Mouse (Mus musculus) common myeloid progenitor, adult 5-6 weeks (primary cell): ENCODE results near the gene Kcnn3. TPM values are rescaled to one million over a fixed set of nuclear protein-coding genes. Genes with fewer than 3 reads are reported as not detected.

Source experiments
- ATAC-seq: replicated peaks from 2 replicates; pipeline ENCODE4 v1.8.0; 2016; ENCODE audit warnings: low read depth, mild to moderate bottlenecking, moderate TSS enrichment, inconsistent platforms; ENCODE audit not compliant: poor library complexity, severe bottlenecking
- total RNA-seq: library from RNA; stranded (forward); fragments of 200-1000, 187-1606 nt; gene quantifications from 2 replicates; pipeline ENCODE4 v1.2.3, GENCODE M21; 2017

Kcnn3 gene
- not detected in 2 replicates for total RNA-seq

DNA sequence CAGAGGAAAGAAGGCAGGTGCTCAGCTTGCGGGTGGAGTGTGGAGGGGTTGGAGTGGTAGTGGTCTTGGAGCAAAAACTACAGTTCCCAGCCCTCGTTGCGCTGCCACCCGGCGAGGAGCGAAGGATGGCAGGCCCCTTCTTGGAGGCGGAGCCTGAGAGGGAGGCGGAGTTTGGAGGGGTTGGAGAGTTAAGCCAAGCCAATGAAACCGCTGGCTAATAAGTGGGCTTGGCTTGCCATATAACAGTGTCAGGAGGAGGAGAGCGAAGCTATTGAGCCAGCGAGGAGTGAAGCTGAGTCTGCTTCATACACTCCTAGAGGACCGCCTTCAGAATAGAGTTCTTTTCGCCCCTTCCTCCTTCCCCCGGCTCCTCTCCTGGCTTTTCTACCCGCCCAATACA is at the start of gene Kcnn3:
TSS of gene Kcnn3 (plus strand) at position 271 of the 400 bp plus-strand sequence.
- peak; percentile 98 for ATAC-seq

DNA sequence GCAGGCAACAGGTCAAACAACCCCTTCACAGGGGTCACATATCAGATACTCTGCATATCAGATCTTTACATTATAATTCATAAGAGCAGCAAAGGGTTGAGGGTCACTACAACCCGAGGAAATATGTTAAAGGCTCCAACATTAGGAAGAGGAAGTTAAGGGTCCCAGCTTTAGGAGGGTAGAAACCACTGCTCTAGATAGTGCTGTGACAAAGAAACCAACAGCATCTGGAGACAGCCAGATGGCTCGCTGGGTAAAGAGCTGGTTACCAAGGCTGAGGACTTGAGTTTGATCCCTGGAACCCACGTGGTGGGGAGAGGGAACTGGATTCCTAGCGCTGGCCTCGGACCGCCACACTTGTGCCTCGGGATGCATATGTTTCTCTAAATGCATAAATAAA is 47.7 kb upstream of the Kcnn3 start:
- ATAC-seq: peak; percentile 59; the same call in 1 of the 2 replicates

DNA sequence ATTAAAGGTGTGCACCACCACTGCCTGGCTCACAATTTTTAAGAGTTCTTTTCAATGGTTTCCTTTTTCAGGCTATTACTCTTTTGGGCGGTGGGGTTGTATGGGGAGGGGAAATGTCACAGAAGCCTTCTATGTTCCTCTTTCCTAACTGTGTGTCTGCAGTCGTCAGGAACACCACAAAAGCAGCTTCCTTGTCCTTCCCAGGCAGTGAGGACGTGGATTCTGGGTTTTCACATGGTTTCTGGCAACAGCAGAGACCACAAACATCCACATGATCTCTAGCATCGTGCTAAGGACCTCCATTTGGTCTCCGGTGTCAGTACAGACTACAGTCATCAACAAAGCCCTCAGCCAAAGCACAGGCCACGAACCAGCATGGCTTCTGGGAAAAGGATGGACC is 46.1 kb upstream of the Kcnn3 start:
- ATAC-seq: peak; percentile 63; the same call in 1 of the 2 replicates

DNA sequence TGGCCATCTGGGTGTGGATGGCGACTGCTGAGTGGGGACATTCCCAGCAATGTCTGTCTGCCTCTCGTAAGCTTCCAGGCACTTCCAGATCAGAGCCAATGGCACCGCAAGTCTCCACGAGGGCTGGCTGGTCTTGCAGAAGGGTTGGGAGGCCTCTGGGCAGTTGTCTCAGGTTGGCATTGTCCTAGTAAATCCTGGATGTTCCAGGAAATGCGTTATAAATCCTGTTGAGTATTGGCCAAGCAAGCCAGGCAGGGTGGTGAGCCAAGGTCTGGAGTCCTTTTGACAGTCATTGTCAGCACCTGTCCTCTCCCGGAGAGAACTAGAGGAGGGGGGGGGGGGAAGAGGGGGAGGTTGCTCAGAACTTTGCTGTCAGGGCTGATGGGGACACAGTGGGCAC is 40.9 kb upstream of the Kcnn3 start:
- ATAC-seq: no peak

- ATAC-seq: no peak; the same call in 1 of the 2 replicates
Observed at GRCm38 (mm10) chr3:89481488-89481887, 38.5 kb upstream of the Kcnn3 start.

GRCm38 (mm10) chr3:89482249-89482648 is 37.7 kb upstream of the Kcnn3 start:
- no peak for ATAC-seq

DNA sequence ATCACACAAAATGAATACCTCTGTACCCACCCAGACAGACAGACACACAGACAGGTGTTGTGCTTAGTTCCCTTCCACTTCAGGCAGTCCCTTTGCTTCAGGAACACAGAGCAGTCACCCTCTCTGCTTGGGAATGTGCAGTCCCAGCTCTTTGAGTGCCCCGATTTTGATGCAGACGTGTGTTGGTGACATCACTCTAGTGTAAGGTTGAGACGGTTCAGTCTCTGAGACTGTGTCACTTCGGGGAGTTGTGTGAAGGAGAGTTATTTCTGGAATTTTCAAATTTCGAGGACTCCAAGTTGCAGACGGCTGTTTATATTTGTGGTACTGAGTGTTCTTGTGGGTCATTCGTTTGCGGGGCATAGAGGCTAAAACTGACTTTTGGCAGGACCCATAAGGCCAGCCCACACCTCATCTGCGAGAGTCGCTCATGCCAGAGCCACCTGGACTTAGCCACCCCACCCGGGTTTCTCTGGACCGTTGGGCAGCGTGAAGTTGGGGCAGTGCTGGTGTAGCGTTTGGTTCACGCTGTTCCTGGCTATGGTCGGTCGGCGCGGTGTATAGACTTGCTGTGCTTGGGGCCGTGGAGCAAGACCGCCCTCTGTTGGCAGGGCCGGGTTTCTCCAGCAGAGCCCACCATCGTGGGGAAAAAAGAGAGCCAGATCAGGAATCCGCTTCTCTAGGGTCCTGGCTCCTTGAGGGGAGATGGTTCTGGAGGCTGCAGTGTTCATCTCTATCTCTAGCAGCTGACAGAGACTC is 35.0 kb upstream of the Kcnn3 start:
- peak; percentile 95 for ATAC-seq

- ATAC-seq: no peak
Observed at GRCm38 (mm10) chr3:89486111-89486510, 33.9 kb upstream of the Kcnn3 start.

DNA sequence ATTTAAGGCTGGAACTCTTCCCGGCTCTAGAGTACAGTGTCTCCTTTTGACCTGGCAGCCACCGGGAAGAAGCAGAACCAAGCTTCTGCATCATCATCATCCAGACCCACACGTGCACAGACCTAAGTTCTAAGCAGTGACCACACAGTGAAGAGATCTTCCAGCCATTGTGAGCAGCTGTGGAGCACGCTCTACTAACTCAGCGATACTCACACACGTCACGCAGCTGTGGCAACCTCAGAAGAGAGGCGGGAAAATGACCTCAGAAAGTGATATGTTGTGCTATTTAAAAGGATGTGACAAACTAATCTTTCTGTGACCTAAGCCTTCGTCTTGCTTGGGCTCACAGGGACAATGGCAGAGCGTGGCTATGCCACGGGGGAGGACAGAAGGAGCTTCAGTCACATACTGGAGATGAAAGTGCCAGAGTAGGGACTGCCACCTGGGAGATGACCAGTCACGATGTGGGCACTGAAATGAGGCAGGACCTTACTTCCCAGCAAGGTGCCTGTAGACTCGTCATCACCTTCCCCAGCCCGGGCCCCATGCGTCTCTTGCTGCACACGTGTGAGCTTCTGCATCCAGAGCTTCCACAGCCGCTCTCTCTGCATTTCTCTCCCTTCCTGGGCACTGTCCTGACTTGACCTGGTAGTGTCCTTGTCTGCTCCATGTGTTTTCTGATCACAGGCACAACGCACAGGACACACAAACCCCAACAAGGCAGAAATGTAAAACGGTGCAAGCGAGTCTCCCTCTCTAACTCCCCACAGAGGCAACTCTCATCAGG is 32.9 kb upstream of the Kcnn3 start:
- ATAC-seq: no peak

GRCm38 (mm10) chr3:89490790-89491189 is 29.2 kb upstream of the Kcnn3 start:
- ATAC-seq: no peak

DNA sequence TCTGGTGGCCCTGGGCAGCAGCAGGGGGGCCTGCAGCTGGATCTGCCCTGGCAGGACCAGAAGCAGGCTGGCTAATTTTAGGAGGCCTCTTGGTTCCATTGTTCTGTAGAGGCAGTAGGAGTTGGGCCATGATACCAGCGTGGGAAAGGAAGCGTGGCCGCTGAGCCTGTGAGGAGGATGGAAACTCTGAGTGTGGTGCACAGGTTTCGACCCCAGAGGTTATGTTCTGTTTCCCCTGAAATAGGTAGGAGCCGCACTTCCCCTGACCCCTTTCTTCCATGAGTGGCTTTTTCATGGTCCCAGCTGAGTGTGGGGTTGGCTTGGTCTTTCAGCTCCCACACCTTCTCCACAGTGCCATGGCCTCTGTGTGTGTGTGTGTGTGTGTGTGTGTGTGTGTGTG is 28.4 kb upstream of the Kcnn3 start:
- ATAC-seq: no peak

DNA sequence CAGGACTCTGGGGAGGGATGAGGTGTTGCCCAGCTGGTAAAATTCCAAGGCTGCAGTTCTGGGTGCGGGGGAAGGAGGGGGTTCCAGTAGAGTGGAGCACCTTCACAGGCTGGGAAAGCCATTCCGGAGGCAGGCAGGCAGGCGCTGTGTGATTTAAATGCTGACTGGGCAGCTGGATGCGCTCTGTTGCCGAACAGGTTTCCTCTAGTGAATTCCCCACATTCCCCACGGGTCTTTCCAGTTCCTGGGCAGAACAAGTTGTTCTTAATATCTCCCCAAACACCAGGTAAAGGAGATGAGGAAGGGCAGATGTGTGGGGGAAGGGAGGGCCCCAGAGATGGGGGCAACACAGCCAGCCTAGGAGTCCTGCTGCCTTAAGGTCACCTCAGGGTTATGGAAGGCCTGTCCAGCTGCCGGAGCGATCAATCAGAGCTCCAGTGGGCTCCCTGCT is 27.2 kb upstream of the Kcnn3 start:
- no peak for ATAC-seq

DNA sequence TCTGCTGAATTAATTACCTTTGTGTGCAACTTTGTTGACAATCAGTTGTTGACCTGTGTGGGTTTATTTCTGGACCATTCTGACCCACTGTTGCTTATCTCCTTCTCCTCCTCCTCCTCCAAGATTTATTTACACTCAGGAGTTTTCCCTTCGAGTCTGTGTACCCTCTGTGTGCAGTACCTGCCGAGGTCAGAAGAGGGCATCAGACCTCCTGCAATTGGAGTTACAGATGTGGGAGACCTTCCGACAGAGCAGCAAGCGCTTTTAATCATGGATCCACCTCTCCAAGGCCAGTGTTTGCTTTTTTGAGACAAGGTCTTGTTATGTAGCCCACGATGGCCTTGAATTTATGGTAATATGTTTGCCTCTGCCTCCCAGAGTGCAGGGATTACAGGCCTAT is 25.3 kb upstream of the Kcnn3 start:
- ATAC-seq: no peak

DNA sequence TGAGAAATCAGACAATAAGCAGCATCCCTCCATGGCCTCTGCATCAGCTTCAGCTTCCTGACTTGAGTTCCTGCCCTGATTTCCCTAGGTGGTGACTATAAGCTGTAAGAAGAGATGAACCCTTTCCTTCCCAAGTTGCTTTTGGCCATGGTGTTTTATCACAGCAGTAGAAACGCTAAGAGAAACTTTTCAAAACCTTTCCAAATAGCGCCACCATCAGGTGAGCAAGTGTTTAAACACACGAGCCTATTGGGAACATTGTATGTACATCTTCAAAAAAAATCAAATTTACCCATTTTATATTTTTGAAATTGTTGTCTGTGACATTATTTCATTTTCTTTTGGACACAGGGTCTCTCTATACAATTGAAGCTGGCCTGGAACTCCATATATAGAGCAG is 23.6 kb upstream of the Kcnn3 start:
- ATAC-seq: no peak

DNA sequence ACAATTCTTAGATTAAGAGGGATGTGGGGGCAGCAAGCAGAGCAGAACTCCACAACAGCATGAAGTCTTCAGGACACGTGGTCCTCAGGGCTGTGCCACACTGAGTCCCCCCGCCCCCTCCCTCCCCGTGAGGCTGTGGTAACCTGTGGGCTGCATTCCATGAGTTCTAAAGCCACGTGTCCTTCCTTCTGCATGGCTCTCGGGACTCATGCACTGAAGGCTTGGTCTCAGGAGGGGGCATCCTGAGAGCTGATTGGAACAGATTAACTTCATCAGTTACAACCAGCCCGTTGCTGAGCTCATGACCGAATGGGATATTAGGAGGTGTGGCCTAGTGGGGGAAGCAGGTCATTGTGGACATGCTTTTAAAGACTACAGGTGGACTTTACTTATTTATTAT is 20.3 kb upstream of the Kcnn3 start:
- no peak for ATAC-seq

DNA sequence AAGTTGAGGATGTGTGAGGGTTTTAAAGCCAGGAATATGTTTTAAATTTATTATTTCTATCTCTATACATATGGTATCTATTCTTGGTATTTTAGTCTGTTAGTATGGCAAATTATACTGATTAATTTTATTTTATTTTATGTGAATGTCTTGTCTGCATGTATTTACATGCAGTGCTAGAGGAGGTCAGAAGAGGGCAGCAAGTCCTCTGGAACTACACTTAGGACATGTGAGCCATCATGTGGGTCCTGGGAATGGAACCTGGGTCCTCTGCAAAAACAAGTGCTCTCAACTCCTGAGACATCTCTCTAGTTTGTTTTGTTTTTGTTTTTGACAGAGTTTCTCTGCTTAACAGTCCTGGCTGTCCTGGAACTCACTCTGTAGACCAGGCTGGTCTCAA is 18.5 kb upstream of the Kcnn3 start:
- no peak for ATAC-seq

GRCm38 (mm10) chr3:89502551-89502950 is 17.4 kb upstream of the Kcnn3 start:
- ATAC-seq: 0 out of 2 replicates have a peak, but pooled peaks have one; percentile 18

DNA sequence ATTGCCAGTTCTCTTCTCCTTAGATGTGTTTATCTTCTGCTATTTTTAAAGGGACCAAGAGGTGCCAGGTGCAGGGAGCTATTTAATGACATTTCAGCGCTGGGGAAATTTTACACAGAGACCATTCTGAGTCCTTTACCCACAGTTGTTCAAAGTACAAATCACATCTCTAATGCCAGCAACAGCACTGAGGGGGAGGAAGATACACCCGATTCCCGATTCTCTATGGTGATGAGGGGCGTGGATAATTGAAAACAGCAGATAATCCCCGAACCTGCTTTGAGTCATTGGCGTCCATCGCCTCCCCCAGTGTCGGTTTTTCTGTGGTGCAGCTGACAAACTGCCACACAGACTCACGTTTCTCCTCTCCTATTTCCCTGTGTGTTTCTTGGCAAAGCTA is 11.9 kb upstream of the Kcnn3 start:
- ATAC-seq: no peak

DNA sequence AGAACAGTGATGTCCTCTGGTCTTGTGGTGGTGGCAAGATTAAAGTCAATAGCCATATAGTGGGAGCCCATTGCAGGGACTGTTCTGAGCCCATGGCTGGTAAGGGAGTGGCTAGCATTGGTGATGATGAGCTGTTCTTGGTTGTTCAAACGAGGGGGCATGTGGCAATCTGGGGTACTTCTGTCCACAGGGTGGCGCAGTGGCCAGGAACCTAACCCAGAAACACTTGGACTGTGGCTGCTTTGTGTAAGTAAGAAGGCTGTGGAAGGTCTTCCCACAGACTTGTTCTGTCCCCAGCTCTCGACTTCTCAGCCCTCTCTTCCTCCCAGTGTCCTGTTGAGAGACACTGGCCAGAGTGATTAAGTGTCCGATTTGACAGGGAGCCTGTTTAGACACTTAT is 9.0 kb upstream of the Kcnn3 start:
- peak; percentile 62 for ATAC-seq

DNA sequence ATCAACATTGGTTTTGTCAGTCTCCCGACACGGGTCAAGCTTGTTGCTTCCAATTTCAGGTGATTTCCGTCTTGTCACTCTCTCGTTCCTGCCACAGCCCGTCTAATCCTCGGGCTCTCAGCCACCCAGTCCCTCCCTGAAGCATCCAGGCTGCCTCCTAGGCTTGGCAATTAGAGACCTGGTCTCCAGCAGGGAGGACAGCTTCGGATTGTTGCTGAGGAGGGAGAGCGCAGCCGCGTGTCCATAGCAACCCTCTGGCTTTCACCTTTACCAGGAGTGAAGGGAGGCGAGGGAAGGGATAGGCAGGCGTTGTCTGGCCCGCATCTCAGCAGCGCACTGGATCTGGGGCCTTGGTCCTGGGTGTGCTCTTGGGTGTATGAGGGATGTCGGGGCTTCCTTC is 8.6 kb upstream of the Kcnn3 start:
- no peak for ATAC-seq

- 0 out of 2 replicates have a peak, but pooled peaks have one; percentile 38 for ATAC-seq
Observed at GRCm38 (mm10) chr3:89512225-89512624, 7.7 kb upstream of the Kcnn3 start.
